Mouse (Mus musculus) heart, postnatal 0 days (tissue): ENCODE results near the gene Sez6.

Source experiments
- CTCF ChIP-seq: IDR thresholded peaks from 2 replicates; pipeline ENCODE4 v1.5.1; 2016; ENCODE audit warnings: antibody characterized with exemption, control low read depth, low read depth
- EP300 ChIP-seq: IDR thresholded peaks from 2 replicates; pipeline ENCODE4 v1.6.1; 2016; ENCODE audit warnings: antibody characterized with exemption, low read depth

DNA sequence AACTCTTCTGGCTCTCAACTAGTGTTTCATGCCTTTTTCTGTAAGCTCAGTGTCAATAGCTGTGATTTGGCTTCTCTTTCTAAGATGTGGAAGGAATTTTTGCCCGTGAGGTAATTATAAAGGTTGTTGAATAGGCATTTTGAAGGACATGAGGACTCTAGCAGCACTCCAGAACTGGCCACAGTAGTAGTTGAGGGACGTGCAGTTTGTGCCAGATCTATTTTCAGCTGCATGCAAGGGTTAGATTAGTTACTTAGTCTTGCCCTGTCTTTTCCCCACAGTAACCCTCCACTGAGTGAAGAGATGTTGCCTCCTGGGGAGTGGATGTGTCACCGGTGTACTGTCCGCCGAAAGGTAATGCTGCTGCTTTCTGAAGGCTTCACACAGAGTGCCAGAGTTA, 75.8 kb downstream of the Sez6 start:
- TF ChIP-seq CTCF (no peak), EP300 (no peak)
